Mouse (Mus musculus) embryonic facial prominence, embryonic 12.5 days (tissue): ENCODE data around the gene Vmn2r34. TPM values are rescaled to one million over a fixed set of nuclear protein-coding genes. Genes with fewer than 3 reads are reported as not detected.
"Not testable (repeated sequence)": the region's sequence is repeated elsewhere in the genome, so short reads cannot be mapped to it uniquely, and the experiment has no call there.

Experiments
- ATAC-seq: fragments of 200-750 bp; cut with Nextera tagmentation; 2 replicates; pipeline ENCODE4 v1.8.0; 2017; ENCODE audit not compliant: insufficient number of reproducible peaks, insufficient read depth, low FRiP score, low TSS enrichment
- H3K27ac ChIP-seq: fragments of 300-500 bp; sonication (generic); 2 replicates; pipeline ENCODE4 v1.5.1; 2016; ENCODE audit warnings: mild to moderate bottlenecking
- H3K27me3 ChIP-seq: fragments of 300-500 bp; sonication (generic); 2 replicates; pipeline ENCODE4 v1.6.1; 2016; ENCODE audit warnings: mild to moderate bottlenecking, moderate library complexity
- H3K36me3 ChIP-seq: fragments of 300-500 bp; sonication (generic); 2 replicates; pipeline ENCODE4 v1.6.1; 2016; ENCODE audit warnings: mild to moderate bottlenecking
- H3K4me1 ChIP-seq: fragments of 300-500 bp; sonication (generic); 2 replicates; pipeline ENCODE4 v1.6.1; 2016
- H3K4me2 ChIP-seq: fragments of 300-500 bp; sonication (generic); replicated peaks from 2 replicates; pipeline ENCODE4 v1.6.1; 2016; ENCODE audit warnings: mild to moderate bottlenecking, moderate library complexity
- H3K4me3 ChIP-seq: fragments of 300-500 bp; sonication (generic); 2 replicates; pipeline ENCODE4 v1.5.1; 2016; ENCODE audit warnings: mild to moderate bottlenecking
- H3K9ac ChIP-seq: fragments of 300-500 bp; sonication (generic); 2 replicates; pipeline ENCODE4 v1.6.1; 2016; ENCODE audit warnings: mild to moderate bottlenecking, moderate library complexity
- H3K9me3 ChIP-seq: fragments of 300-500 bp; sonication (generic); 2 replicates; pipeline ENCODE4 v1.6.1; 2016; ENCODE audit warnings: mild to moderate bottlenecking, moderate library complexity
- WGBS: fragments of 180-500 bp; shearing (Covaris S2); methylation state at CpG from one replicate; pipeline ENCODE4 v1.1.7; 2016; 5-methylcytosine and 5-hydroxymethylcytosine counted together
- polyA plus RNA-seq: library from polyadenylated mRNA; unstranded; fragments of >200 nt; fragmentation: Nextera tagmentation; extraction: Ambion mirVana; gene quantifications from 2 replicates; pipeline ENCODE4 v1.2.1, GENCODE M21; 2016

Vmn2r34 gene
- not detected in 2 replicates for polyA plus RNA-seq

- ATAC-seq, H3K9ac ChIP-seq, H3K27me3 ChIP-seq, H3K4me3 ChIP-seq, H3K9me3 ChIP-seq, H3K36me3 ChIP-seq, H3K4me2 ChIP-seq, H3K27ac ChIP-seq, H3K4me1 ChIP-seq: not testable (repeated sequence)
- 69% methylated on average over 2 of the region's 2 CpGs for WGBS
Observed at GRCm38 (mm10) chr7:7689413-7689812, at the start of gene Vmn2r34. Gene Vmn2r34 (minus strand): TSS chr7:7689513.

DNA sequence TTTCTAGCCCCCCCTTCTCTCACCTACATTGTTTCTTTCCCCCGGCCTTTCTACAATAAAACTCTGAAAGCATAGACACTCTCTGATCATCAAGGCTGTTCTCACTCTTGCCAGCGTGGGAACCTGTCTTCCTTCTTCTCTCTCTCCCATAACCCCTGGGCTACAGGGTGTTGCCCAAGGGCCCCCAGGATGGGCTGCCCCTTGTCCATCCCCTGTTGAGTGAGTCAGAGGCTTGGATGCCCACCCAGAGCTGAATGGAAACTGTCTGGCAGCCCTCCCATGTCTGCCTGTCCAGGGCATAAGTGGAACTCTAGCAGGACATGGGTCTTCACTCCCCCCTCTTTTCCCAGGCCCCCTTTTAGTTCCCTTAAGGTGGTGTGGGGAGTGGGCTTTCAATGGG is 15.3 kb downstream of the Vmn2r34 start:
- not testable (repeated sequence) for H3K4me2 ChIP-seq, H3K4me3 ChIP-seq, H3K4me1 ChIP-seq, ATAC-seq, H3K9me3 ChIP-seq, H3K36me3 ChIP-seq, H3K27ac ChIP-seq, H3K27me3 ChIP-seq, H3K9ac ChIP-seq
- WGBS = 79% methylated on average over 2 of the region's 2 CpGs

Other genes with a start within 250 kb of the Vmn2r34 start
- not detected in 2 replicates for gene Vmn2r32, start 209.5 kb downstream of the Vmn2r34 start, polyA plus RNA-seq
- not detected in 2 replicates for gene Vmn2r33, start 122.7 kb downstream of the Vmn2r34 start, polyA plus RNA-seq
- not detected in 2 replicates for gene Vmn2r35, start 130.4 kb upstream of the Vmn2r34 start, polyA plus RNA-seq
- gene Vmn2r36, start 213.0 kb upstream of the Vmn2r34 start, polyA plus RNA-seq = not detected in 2 replicates